Mouse (Mus musculus) right cerebral cortex, postnatal 14 days (tissue): ENCODE measurements at regions not wholly inside any gene's neighbourhood (a gene's known extent, or its start where the extent isn't known, plus 50 kb on each side); places are given as distances from the start of the nearest gene placed in this dataset.
"Not testable (repeated sequence)": the region's sequence is repeated elsewhere in the genome, so short reads cannot be mapped to it uniquely, and the experiment has no call there.

ENCODE experiments used
- DNase-seq: peaks from one replicate; pipeline ENCODE4 v3.0.0; 2022

- DNase-seq = no peak
Observed at GRCm38 (mm10) chr16:42515929-42516328, 175.5 kb upstream of the Gap43 start.

- no peak for DNase-seq
Observed at GRCm38 (mm10) chr16:42505107-42505506, 164.7 kb upstream of the Gap43 start.

GRCm38 (mm10) chr16:42501713-42502112 is 161.3 kb upstream of the Gap43 start:
- no peak for DNase-seq

GRCm38 (mm10) chr16:42501109-42501508 is 160.7 kb upstream of the Gap43 start:
- not testable (repeated sequence) for DNase-seq

GRCm38 (mm10) chr16:42499514-42499913 is 159.1 kb upstream of the Gap43 start:
- DNase-seq = no peak

- DNase-seq = no peak
Observed at GRCm38 (mm10) chr16:42498368-42498767, 157.9 kb upstream of the Gap43 start.

- no peak for DNase-seq
Observed at GRCm38 (mm10) chr16:42493596-42493995, 153.1 kb upstream of the Gap43 start.

GRCm38 (mm10) chr16:42488745-42489144 is 148.3 kb upstream of the Gap43 start:
- no peak for DNase-seq

- no peak for DNase-seq
Observed at GRCm38 (mm10) chr16:42479978-42480377, 139.5 kb upstream of the Gap43 start.

- DNase-seq = no peak
Observed at GRCm38 (mm10) chr16:42466976-42467375, 126.5 kb upstream of the Gap43 start.

GRCm38 (mm10) chr16:42456335-42456984 is 116.0 kb upstream of the Gap43 start:
- DNase-seq = no peak

GRCm38 (mm10) chr16:42453338-42453737 is 112.9 kb upstream of the Gap43 start:
- DNase-seq = no peak

GRCm38 (mm10) chr16:42449840-42450444 is 109.5 kb upstream of the Gap43 start:
- DNase-seq = no peak

- peak; percentile 28 for DNase-seq
Observed at GRCm38 (mm10) chr16:42444863-42445423, 104.5 kb upstream of the Gap43 start.

- peak; percentile 16 for DNase-seq
Observed at GRCm38 (mm10) chr16:42444408-42444862, 104.0 kb upstream of the Gap43 start.

- no peak for DNase-seq
Observed at GRCm38 (mm10) chr16:42440822-42441221, 100.4 kb upstream of the Gap43 start.

GRCm38 (mm10) chr16:42431529-42431928 is 91.1 kb upstream of the Gap43 start:
- no peak for DNase-seq

- DNase-seq = no peak
Observed at GRCm38 (mm10) chr16:42416673-42417072, 76.2 kb upstream of the Gap43 start.

- not testable (repeated sequence) for DNase-seq
Observed at GRCm38 (mm10) chr16:42412031-42412430, 71.6 kb upstream of the Gap43 start.

- DNase-seq = peak; percentile 10
Observed at GRCm38 (mm10) chr16:42396596-42396995, 56.1 kb upstream of the Gap43 start.
